Mouse (Mus musculus) cerebellum, adult 2 months (tissue): ENCODE data around the gene Gjb1. TPM values are rescaled to one million over a fixed set of nuclear protein-coding genes. Genes with fewer than 3 reads are reported as not detected.

Experiments
- DNase-seq, 2 experiments: peaks; one replicate each; pipeline ENCODE4 v3.0.0; 2021
- H3K27ac ChIP-seq: fragments of 200-500 bp; 2 replicates; pipeline ENCODE4 v1.5.1; 2012; ENCODE audit warnings: low read length, control low read depth, inconsistent platforms; ENCODE audit not compliant: insufficient read depth
- H3K27me3 ChIP-seq: fragments of 200-500 bp; 2 replicates; pipeline ENCODE4 v1.6.1; 2012; ENCODE audit warnings: inconsistent platforms, mild to moderate bottlenecking, low read length, moderate library complexity; ENCODE audit not compliant: control insufficient read depth, insufficient read depth
- H3K4me1 ChIP-seq: fragments of 200-500 bp; 2 replicates; pipeline ENCODE4 v1.6.1; 2011; ENCODE audit warnings: low read length; ENCODE audit not compliant: control insufficient read depth, insufficient read depth
- H3K4me3 ChIP-seq: fragments of 200-500 bp; replicated peaks from 2 replicates; pipeline ENCODE3; 2011; ENCODE audit warnings: mild to moderate bottlenecking, low read depth, low read length, control low read depth; ENCODE audit not compliant: insufficient read depth
- CTCF ChIP-seq: fragments of 200-500 bp; IDR thresholded peaks from 2 replicates; pipeline ENCODE4 v1.5.1; 2011; ENCODE audit warnings: low read depth, mild to moderate bottlenecking, control low read depth, low read length, moderate library complexity, borderline replicate concordance; ENCODE audit not compliant: insufficient read depth
- POLR2A ChIP-seq: fragments of 200-500 bp; IDR thresholded peaks from 2 replicates; pipeline ENCODE4 v1.6.1; 2011; ENCODE audit warnings: low read length, control low read depth, borderline replicate concordance; ENCODE audit not compliant: insufficient read depth
- WGBS: fragments of 180-500 bp; shearing (Covaris S2); methylation state at CpG from one replicate; pipeline ENCODE4 v1.1.7; 2018; 5-methylcytosine and 5-hydroxymethylcytosine counted together
- polyA plus RNA-seq: library from polyadenylated mRNA; depleted of rRNA; stranded (reverse); fragments of >200 nt; gene quantifications from 2 replicates; pipeline ENCODE4 v1.2.3, GENCODE M21; 2012; rRNA removed

Gjb1 gene
- polyA plus RNA-seq, 1 experiment: 83.3 TPM

DNA sequence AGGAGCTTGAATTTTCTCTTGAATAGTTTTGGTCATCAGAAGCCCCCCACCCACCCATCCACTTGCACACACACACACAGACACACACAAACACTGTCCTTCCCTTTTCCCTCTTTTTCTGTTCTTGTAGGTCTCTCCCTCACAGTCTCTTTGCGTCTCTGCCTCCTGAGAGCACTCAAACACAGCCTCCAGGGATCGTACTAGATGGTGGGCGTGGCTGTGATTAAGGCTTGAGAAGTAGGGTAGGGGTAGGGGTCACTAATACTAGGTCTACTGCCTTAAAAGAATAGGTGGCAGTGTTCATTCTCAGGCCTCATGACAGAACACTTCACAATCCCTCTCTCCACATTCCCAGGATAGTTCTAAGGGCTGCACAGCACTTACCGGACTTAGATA lies 44.5 kb downstream of the Gjb1 start, which contains the start of gene Zmym3:
Gene Zmym3, minus strand, starts transcription at position 150 of the 396 bp plus-strand sequence.
- 25% methylated on average over 4 of the region's 4 CpGs for WGBS
- peak within 1 kb of the TSS; percentile 98 for H3K27ac ChIP-seq
- DNase-seq: no peak

DNA sequence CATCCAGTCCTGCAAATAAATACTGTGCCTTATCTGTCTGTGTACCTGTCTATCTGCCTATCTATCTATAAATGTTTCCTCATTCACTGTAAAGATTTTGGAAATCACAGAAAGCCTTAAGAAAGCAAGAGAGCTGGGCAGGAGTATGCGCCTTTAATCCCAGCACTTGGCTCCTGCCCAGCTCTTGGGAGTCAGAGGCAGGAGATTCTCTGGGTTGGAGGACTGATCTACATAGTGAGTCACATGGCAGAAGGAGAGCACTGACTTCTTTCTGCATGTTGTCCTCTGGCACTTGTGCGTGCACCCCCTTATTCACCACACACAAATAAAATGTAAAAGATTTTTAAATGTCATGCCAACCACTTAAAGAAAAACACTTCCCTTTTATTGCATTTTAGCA lies 47.3 kb downstream of the Gjb1 start:
- no peak for TF ChIP-seq CTCF
- no peak for TF ChIP-seq POLR2A
- no peak overlapping the region for H3K27ac ChIP-seq
- no peak for DNase-seq
- H3K4me1 ChIP-seq: no peaks in the 10 kb centered on the region; the same call in 1 of the 2 replicates
- no peak overlapping the region for H3K4me3 ChIP-seq
- H3K27me3 ChIP-seq: no peaks in the 10 kb centered on the region
- 73% methylated on average over 2 of the region's 2 CpGs for WGBS

More for the DNA sequence above, 44.5 kb downstream of the Gjb1 start, which contains the start of gene Zmym3:
- H3K4me3 ChIP-seq: peak within 1 kb of the TSS; percentile 100
- H3K27me3 ChIP-seq: no peaks in the 10 kb centered on the region
- no peak for TF ChIP-seq POLR2A
- TF ChIP-seq CTCF: no peak
- H3K4me1 ChIP-seq: no peaks in the 10 kb centered on the region

DNA sequence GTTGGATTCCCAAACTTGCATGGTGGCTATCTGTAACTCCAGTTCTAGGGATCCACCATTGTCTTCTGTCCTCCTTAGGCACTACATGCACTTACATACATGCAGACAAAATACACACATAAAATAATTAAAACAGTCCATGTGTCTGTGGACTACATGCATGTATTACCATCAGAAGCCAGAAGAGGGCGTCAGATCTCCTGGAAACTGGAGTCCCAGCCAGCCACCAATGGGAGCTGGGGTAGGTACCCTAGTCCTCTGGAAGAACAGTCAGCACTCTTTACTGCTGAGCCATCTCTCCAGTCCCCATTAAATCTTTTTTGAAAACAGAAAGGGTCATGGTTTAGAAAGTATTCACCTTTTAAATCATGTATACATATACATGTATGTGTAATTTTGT lies 51.6 kb downstream of the Gjb1 start:
- TF ChIP-seq CTCF (0 out of 2 replicates have a peak, but pooled peaks have one; percentile 15), POLR2A (no peak)
- H3K27ac ChIP-seq: no peak overlapping the region
- 15% methylated on average over 1 of the region's 1 CpGs for WGBS
- H3K4me1 ChIP-seq: no peaks in the 10 kb centered on the region; the same call in 1 of the 2 replicates
- H3K27me3 ChIP-seq: no peaks in the 10 kb centered on the region; the same call in 1 of the 2 replicates
- DNase-seq: no peak
- no peak overlapping the region for H3K4me3 ChIP-seq

DNA sequence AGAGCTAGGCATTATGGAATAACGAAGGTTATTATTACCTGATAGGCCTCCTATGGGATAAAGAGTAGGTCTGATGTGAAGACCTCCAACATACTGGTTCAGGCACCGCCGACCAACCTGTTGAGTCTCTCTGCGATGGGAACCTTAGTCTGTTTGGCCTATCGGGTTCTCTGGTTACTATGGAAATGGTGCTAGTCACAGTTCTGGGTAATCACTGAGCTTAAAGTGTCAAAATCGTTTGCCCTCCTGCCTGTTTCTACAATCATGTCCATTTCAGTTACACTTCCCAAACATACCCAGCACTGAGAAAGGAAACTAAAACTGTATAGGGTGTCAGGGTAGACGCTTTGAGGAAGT lies 52.6 kb downstream of the Gjb1 start:
- Histone ChIP-seq H3K27ac (peak overlapping the region; percentile 100; the same call in 1 of the 2 replicates), H3K4me3 (peak overlapping the region; percentile 99), H3K27me3 (no peaks in the 10 kb centered on the region; the same call in 1 of the 2 replicates), H3K4me1 (no peaks in the 10 kb centered on the region; the same call in 1 of the 2 replicates)
- TF ChIP-seq POLR2A (no peak), CTCF (no peak)
- 20% methylated on average over 7 of the region's 7 CpGs for WGBS
- no peak for DNase-seq

DNA sequence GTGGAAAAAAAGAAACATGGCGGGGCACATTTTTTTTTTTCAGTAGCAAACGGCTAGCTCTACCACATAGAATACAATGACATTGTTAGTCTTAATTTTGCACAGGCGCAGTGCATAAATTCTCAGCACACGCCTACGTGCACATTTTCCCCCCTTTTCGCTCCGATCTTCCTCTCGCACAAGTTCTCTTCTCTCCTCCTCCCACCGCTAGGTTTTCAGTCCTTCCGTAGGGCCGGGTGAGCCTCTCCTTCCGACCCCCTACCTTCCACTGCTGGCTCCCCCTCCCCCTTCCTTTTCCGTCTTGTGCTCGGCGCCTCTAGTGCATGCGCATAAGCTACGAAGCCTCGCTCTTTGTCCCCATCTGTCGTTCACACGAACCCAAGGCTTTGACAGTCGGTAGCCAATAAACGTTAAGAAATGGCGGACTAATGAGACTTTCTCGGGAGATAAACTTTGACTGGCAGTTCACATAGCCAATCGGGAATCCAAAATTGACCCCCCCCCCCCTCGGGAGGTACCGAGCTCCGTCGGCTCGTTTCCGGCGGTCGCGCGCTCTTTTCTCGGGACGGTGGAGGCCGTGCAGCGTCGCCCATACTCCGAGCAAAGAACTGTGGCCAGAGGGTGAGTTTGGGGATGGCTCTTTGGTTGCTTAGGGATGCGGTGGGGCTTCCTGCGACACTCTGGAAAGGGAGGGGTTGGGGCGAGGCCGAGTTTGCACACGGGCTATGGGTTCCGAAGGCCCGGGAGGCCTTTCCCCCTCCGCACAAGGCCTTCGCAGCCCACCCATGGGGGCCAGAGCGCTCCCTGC lies 53.2 kb downstream of the Gjb1 start, which contains the start of gene Nono:
Gene Nono, plus strand, starts transcription at position 177 of the 808 bp plus-strand sequence.
- no peaks in the 10 kb centered on the region; the same call in 1 of the 2 replicates for H3K27me3 ChIP-seq
- 5% methylated on average over 51 of the region's 51 CpGs for WGBS
- H3K4me3 ChIP-seq: peak within 1 kb of the TSS; percentile 99
- H3K27ac ChIP-seq: peak within 1 kb of the TSS; percentile 100
- no peaks in the 10 kb centered on the region; the same call in 1 of the 2 replicates for H3K4me1 ChIP-seq
- DNase-seq: peak; percentile 80 to 93
- TF ChIP-seq CTCF (no peak), POLR2A (peak; percentile 52; the same call in 1 of the 2 replicates)

DNA sequence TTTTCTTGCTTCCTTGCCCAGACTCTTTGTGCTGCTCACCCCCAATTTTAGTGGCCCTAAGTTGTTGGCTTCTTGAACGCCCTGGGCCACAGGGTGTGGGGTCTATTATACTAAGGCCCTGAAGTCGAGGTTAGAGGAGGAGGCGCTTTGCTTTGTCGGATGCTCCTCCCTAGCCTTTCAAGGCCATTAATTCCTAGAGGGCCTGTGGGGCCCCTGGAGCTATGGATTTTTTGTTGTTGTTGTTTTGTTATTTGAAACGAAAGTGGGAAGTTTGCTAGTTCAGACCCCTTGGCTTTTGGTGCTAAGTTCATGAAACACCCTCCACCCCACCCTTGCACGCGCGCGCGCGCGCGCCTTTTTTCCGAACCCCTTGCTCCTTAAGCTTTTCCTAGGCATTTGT lies 53.8 kb downstream of the Gjb1 start:
- WGBS: 11% methylated on average over 14 of the region's 14 CpGs
- H3K4me3 ChIP-seq: peak overlapping the region; percentile 95
- peak overlapping the region; percentile 82; the same call in 1 of the 2 replicates for H3K27ac ChIP-seq
- TF ChIP-seq POLR2A (no peak), CTCF (no peak)
- H3K4me1 ChIP-seq: no peaks in the 10 kb centered on the region; the same call in 1 of the 2 replicates
- DNase-seq: no peak
- H3K27me3 ChIP-seq: no peaks in the 10 kb centered on the region; the same call in 1 of the 2 replicates

Other genes with a start within 250 kb of the Gjb1 start
- gene Snx12, start 153.8 kb upstream of the Gjb1 start, polyA plus RNA-seq: 37.2 and 39.4 TPM in 2 replicates
- 14.9 and 15.3 TPM in 2 replicates for gene Foxo4, start 121.8 kb upstream of the Gjb1 start, polyA plus RNA-seq
- gene Gm614, start 112.4 kb upstream of the Gjb1 start, polyA plus RNA-seq: not detected in 2 replicates
- gene Il2rg, start 108.1 kb upstream of the Gjb1 start, polyA plus RNA-seq: 1.9 and 2.0 TPM in 2 replicates
- gene Gm20489, start 107.4 kb upstream of the Gjb1 start, polyA plus RNA-seq: not detected in 2 replicates
- gene Med12, start 102.3 kb upstream of the Gjb1 start, polyA plus RNA-seq: 54.4 and 64.5 TPM in 2 replicates
- 36.9 and 38.5 TPM in 2 replicates for gene Nlgn3, start 77.2 kb upstream of the Gjb1 start, polyA plus RNA-seq
- 148 and 174 TPM in 2 replicates for gene Zmym3, start 44.5 kb downstream of the Gjb1 start, polyA plus RNA-seq
- gene Nono, start 52.9 kb downstream of the Gjb1 start, polyA plus RNA-seq: 129 and 136 TPM in 2 replicates
- 2.0 and 2.9 TPM in 2 replicates for gene Itgb1bp2, start 72.7 kb downstream of the Gjb1 start, polyA plus RNA-seq
- gene Taf1, start 156.4 kb downstream of the Gjb1 start, polyA plus RNA-seq: 41.9 and 42.8 TPM in 2 replicates